In genomic region chr1:74824518-74825302, GRCm38 (mm10) we compare ENCODE assay signal across 11 mouse cellular contexts. TPM values are rescaled to one million over a fixed set of nuclear protein-coding genes. Genes with fewer than 3 reads are reported as not detected.
DNase-seq lines count a peak whose midpoint lies in the region; ATAC-seq and TF ChIP-seq lines count a peak whose summit lies in the region.
"Had no signal": no experiment of that assay in that cellular context is flagged by ENCODE, and none has a peak within 500 bp of the region (broad histone marks: within the 10 kb centered on the region; RNA-seq: fewer than 3 reads in every experiment).

No protein-coding gene starts in this region.

- ATAC-seq in hindbrain, embryonic 11.5 days (ENCODE audit: low FRiP score) = peak; percentile 82
- no peak for ATAC-seq in hindbrain, postnatal 0 days
- ATAC-seq in frontal cortex, adult (ENCODE audit: low TSS enrichment) = peak; percentile 85
- ATAC-seq in neural tube, embryonic 12.5 days (ENCODE audit: low FRiP score, low read depth) = peak; percentile 80
- ATAC-seq: intestine, embryonic 15.5 days had no signal

- intact Hi-C loops in heart, postnatal 36 days (cut with DNase I) = no loop called here

- no peaks in the 10 kb centered on the region for H3K27me3 ChIP-seq in hindbrain, embryonic 11.5 days (ENCODE audit: control insufficient read depth, insufficient read depth, low read length)
- no peaks in the 10 kb centered on the region for H3K27me3 ChIP-seq in hindbrain, postnatal 0 days (ENCODE audit: insufficient read depth, low read length)
- no peaks in the 10 kb centered on the region for H3K27me3 ChIP-seq in neural tube, embryonic 12.5 days (replicated peaks)
- H3K27me3 ChIP-seq: intestine, embryonic 15.5 days had no signal

- no peak overlapping the region; the same call in 1 of the 2 replicates for H3K9ac ChIP-seq in hindbrain, embryonic 11.5 days (ENCODE audit: low read depth, low read length)
- H3K9ac ChIP-seq in hindbrain, postnatal 0 days (replicated peaks; ENCODE audit: low read length) = no peak overlapping the region
- H3K9ac ChIP-seq in neural tube, embryonic 12.5 days = no peak overlapping the region
- H3K9ac ChIP-seq: intestine, embryonic 15.5 days had no signal

- peak overlapping the region; percentile 48 for H3K27ac ChIP-seq in hindbrain, embryonic 11.5 days (ENCODE audit: low read depth, low read length)
- H3K27ac ChIP-seq in hindbrain, postnatal 0 days = no peak overlapping the region
- H3K27ac ChIP-seq in neural tube, embryonic 12.5 days = 0 out of 2 replicates have a peak overlapping the region, but pooled peaks have one; percentile 6
- H3K27ac ChIP-seq: intestine, embryonic 15.5 days had no signal

- no peak for TF ChIP-seq CTCF in hindbrain, postnatal 0 days (IDR thresholded peaks at IDR 0.05; ENCODE audit: low read depth)

- H3K4me2 ChIP-seq in hindbrain, embryonic 11.5 days (replicated peaks; ENCODE audit: low read depth, low read length) = no peak overlapping the region
- H3K4me2 ChIP-seq in hindbrain, postnatal 0 days (ENCODE audit: low read depth, low read length) = no peak overlapping the region
- no peak overlapping the region for H3K4me2 ChIP-seq in neural tube, embryonic 12.5 days (replicated peaks)
- H3K4me2 ChIP-seq: intestine, embryonic 15.5 days had no signal

- 8% methylated on average over 14 of the region's 14 CpGs for WGBS in hindbrain, embryonic 11.5 days
- 10% methylated on average over 14 of the region's 14 CpGs for WGBS in hindbrain, postnatal 0 days
- 10% methylated on average over 14 of the region's 14 CpGs for WGBS in neural tube, embryonic 12.5 days

- no peak overlapping the region for H3K4me3 ChIP-seq in hindbrain, embryonic 11.5 days (ENCODE audit: low read depth, low read length)
- H3K4me3 ChIP-seq in hindbrain, postnatal 0 days (ENCODE audit: low read length) = no peak overlapping the region
- H3K4me3 ChIP-seq in neural tube, embryonic 12.5 days = no peak overlapping the region
- H3K4me3 ChIP-seq: intestine, embryonic 15.5 days had no signal

- H3K9me3 ChIP-seq in hindbrain, embryonic 11.5 days (ENCODE audit: control insufficient read depth, low read length) = no peaks in the 10 kb centered on the region
- no peaks in the 10 kb centered on the region for H3K9me3 ChIP-seq in hindbrain, postnatal 0 days (ENCODE audit: low read length)
- H3K9me3 ChIP-seq in neural tube, embryonic 12.5 days = no peaks in the 10 kb centered on the region
- H3K9me3 ChIP-seq: intestine, embryonic 15.5 days had no signal

- peak; percentile 63 for DNase-seq in hindbrain, embryonic 11.5 days (ENCODE audit: low spot score)
- DNase-seq in hindbrain, postnatal 0 days (ENCODE audit: low spot score) = no peak
- DNase-seq in ZHBTc4 (ENCODE audit: low read depth, low spot score) = peak; percentile 97
- no peak for DNase-seq in spleen, adult 12 weeks (ENCODE audit: low spot score)
- DNase-seq in heart, adult 11 months = no peak
- DNase-seq in heart, postnatal 36 days = no peak
- DNase-seq: liver had no signal

- no peaks in the 10 kb centered on the region for H3K36me3 ChIP-seq in hindbrain, embryonic 11.5 days (ENCODE audit: control insufficient read depth, insufficient read depth, low read length)
- H3K36me3 ChIP-seq in hindbrain, postnatal 0 days (ENCODE audit: insufficient read depth, low read length) = no peaks in the 10 kb centered on the region
- no peaks in the 10 kb centered on the region for H3K36me3 ChIP-seq in neural tube, embryonic 12.5 days
- H3K36me3 ChIP-seq: intestine, embryonic 15.5 days had no signal

- 0 out of 2 replicates have a peak, but pooled peaks cover 2% of the 10 kb centered on the region for H3K4me1 ChIP-seq in hindbrain, embryonic 11.5 days (replicated peaks; ENCODE audit: control insufficient read depth, insufficient read depth, low read length)
- H3K4me1 ChIP-seq in hindbrain, postnatal 0 days (ENCODE audit: insufficient read depth, low read length) = no peaks in the 10 kb centered on the region
- H3K4me1 ChIP-seq in neural tube, embryonic 12.5 days = peaks cover 5% of the 10 kb centered on the region; the same call in 1 of the 2 replicates
- H3K4me1 ChIP-seq: intestine, embryonic 15.5 days had no signal

RNA-seq across cellular contexts. Expression of gene Cdk5r2, which starts 30.0 kb away (rescaled TPM):
- polyA plus RNA-seq in hindbrain, embryonic 11.5 days (2014; fragmentation: Nextera tagmentation; extraction: Ambion mirVana) = 4.6 and 5.3 TPM in 2 replicates
- total RNA-seq in hindbrain, postnatal 0 days (2014; rRNA removed) = 59.2 and 75.3 TPM in 2 replicates
- 12.3 and 13.6 TPM in 2 replicates for polyA plus RNA-seq in hindbrain, postnatal 0 days (2015; fragmentation: Nextera tagmentation; extraction: Ambion mirVana)
- 5.7 and 7.6 TPM in 2 replicates for polyA plus RNA-seq in neural tube, embryonic 12.5 days (2016; fragmentation: Nextera tagmentation; extraction: Ambion mirVana)
- total RNA-seq in heart, postnatal 36 days (2021) = not detected
- total RNA-seq: neutrophil, adult 5-6 weeks had no signal

RNA-seq across cellular contexts. Expression of gene Wnt10a, which starts 33.4 kb away (rescaled TPM):
- 1.6 and 2.0 TPM in 2 replicates for polyA plus RNA-seq in hindbrain, embryonic 11.5 days (2014; fragmentation: Nextera tagmentation; extraction: Ambion mirVana)
- total RNA-seq in hindbrain, postnatal 0 days (2014; rRNA removed) = 1.8 and 2.7 TPM in 2 replicates
- polyA plus RNA-seq in hindbrain, postnatal 0 days (2015; fragmentation: Nextera tagmentation; extraction: Ambion mirVana) = 0.48 and 0.68 TPM in 2 replicates
- polyA plus RNA-seq in neural tube, embryonic 12.5 days (2016; fragmentation: Nextera tagmentation; extraction: Ambion mirVana) = 1.2 and 1.4 TPM in 2 replicates
- not detected for total RNA-seq in heart, postnatal 36 days (2021)
- total RNA-seq: neutrophil, adult 5-6 weeks had no signal

RNA-seq across cellular contexts. Expression of gene Wnt6, which starts 53.0 kb away (rescaled TPM):
- polyA plus RNA-seq in hindbrain, embryonic 11.5 days (2014; fragmentation: Nextera tagmentation; extraction: Ambion mirVana) = 6.7 and 10.0 TPM in 2 replicates
- total RNA-seq in hindbrain, postnatal 0 days (2014; rRNA removed) = 5.9 and 11.2 TPM in 2 replicates
- 6.7 and 7.4 TPM in 2 replicates for polyA plus RNA-seq in hindbrain, postnatal 0 days (2015; fragmentation: Nextera tagmentation; extraction: Ambion mirVana)
- 12.5 and 13.8 TPM in 2 replicates for polyA plus RNA-seq in neural tube, embryonic 12.5 days (2016; fragmentation: Nextera tagmentation; extraction: Ambion mirVana)
- under 1 TPM; 0.14 to 0.33 TPM for total RNA-seq in heart, postnatal 36 days (2021)
- total RNA-seq: neutrophil, adult 5-6 weeks had no signal

Comparison
In these comparisons a context has a peak if more than half of its experiments do, and no peak if none do; other contexts are left out.
1. DNase-seq: peak in hindbrain, embryonic 11.5 days (single experiment) and ZHBTc4 (single experiment); none in hindbrain, postnatal 0 days (single experiment), spleen, adult 12 weeks (single experiment), heart, adult 11 months (single experiment) and heart, postnatal 36 days (0 of 2).